Mouse (Mus musculus) bone marrow macrophage, adult 2 months (primary cell): Measurements from ENCODE around the gene Pygl.

Experiments
- CTCF ChIP-seq: IDR thresholded peaks from 2 replicates; pipeline ENCODE4 v1.5.1; 2012; ENCODE audit warnings: low read depth, mild to moderate bottlenecking, low read length, moderate library complexity
- POLR2A ChIP-seq: IDR thresholded peaks from 2 replicates; pipeline ENCODE4 v1.6.1; 2012; ENCODE audit warnings: mild to moderate bottlenecking, low read depth, low read length, borderline replicate concordance

DNA sequence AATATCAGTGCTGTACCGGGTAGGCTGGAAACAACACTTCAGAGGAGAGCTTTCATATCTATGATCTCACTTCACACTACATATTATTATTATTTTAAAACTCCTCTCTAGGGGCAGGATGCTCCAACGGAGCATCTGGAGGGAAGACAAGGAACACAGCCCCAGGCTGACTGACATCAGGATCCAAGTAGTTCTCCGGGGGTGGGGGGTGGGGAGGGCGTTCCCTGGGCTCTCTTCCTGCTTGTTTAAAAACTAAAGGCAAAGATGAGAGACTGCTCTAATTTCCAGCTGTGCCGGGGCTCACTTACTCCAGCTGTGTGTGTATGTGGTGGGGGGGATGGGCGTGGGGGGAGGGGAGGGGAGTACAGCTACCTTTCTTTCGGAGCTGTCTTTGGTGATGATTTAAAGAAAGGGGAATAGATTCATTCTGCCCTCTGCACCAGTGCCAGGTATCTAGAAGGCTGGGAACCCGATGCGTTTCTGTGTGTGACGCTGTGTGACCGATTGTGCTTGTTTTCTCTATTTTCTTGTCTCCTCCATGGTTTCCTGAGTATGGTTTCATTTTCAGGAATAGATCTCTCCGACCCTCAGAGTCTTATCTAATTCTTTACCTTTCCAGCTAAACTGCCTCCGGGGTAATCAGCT, 83.2 kb downstream of the Pygl start:
- TF ChIP-seq CTCF (no peak), POLR2A (no peak)
